Mouse (Mus musculus) erythroblast, adult 5-6 weeks (primary cell): Measurements from ENCODE around the gene Txk. TPM values are rescaled to one million over a fixed set of nuclear protein-coding genes. Genes with fewer than 3 reads are reported as not detected.

ENCODE experiments used
- ATAC-seq: replicated peaks from 2 replicates; pipeline ENCODE4 v1.8.0; 2016; ENCODE audit warnings: moderate number of reproducible peaks, mild to moderate bottlenecking, moderate TSS enrichment, inconsistent platforms; ENCODE audit not compliant: poor library complexity, low FRiP score, severe bottlenecking
- total RNA-seq, 2 experiments: library from RNA; stranded (forward) in 1 of 2; stranded (reverse) in 1 of 2; fragments of 150-400 nt in 1 of 2; fragments of 200-764, 138-1000 nt in 1 of 2; gene quantifications; 2 replicates each; pipeline versions ENCODE4 v1.2.3 to v1.2.4; 2015 to 2017; ENCODE audit warnings: low replicate concordance in 2 of 2

The Txk gene
- total RNA-seq, 2 experiments from 2014 or later = 0.68 TPM; not detected in 1

- no peak for ATAC-seq
These were observed 53.6 kb downstream of the Txk start for GRCm38 (mm10) chr5:72698818-72699499.

GRCm38 (mm10) chr5:72698343-72698742 is 54.2 kb downstream of the Txk start:
- no peak for ATAC-seq

- no peak for ATAC-seq
These were observed 56.1 kb downstream of the Txk start for GRCm38 (mm10) chr5:72696491-72696890.

- no peak for ATAC-seq
These were observed 57.9 kb downstream of the Txk start for GRCm38 (mm10) chr5:72694684-72695083.

GRCm38 (mm10) chr5:72690516-72690915 is 62.1 kb downstream of the Txk start:
- no peak for ATAC-seq

- no peak for ATAC-seq
These were observed 63.0 kb downstream of the Txk start for GRCm38 (mm10) chr5:72689556-72689955.

GRCm38 (mm10) chr5:72681451-72681850 is 71.1 kb downstream of the Txk start:
- ATAC-seq = no peak

- no peak for ATAC-seq
These were observed 77.5 kb downstream of the Txk start for GRCm38 (mm10) chr5:72674994-72675542.

GRCm38 (mm10) chr5:72671017-72671699 is 81.4 kb downstream of the Txk start:
- ATAC-seq = no peak

GRCm38 (mm10) chr5:72668351-72668750 is 84.2 kb downstream of the Txk start:
- no peak for ATAC-seq

- ATAC-seq = no peak
These were observed 86.1 kb downstream of the Txk start for GRCm38 (mm10) chr5:72666428-72666827.

GRCm38 (mm10) chr5:72665281-72665680 is 87.3 kb downstream of the Txk start:
- no peak for ATAC-seq

GRCm38 (mm10) chr5:72664854-72665253 is 87.7 kb downstream of the Txk start:
- ATAC-seq = no peak

GRCm38 (mm10) chr5:72664126-72664525 is 88.5 kb downstream of the Txk start:
- no peak for ATAC-seq

GRCm38 (mm10) chr5:72661051-72661781 is 91.4 kb downstream of the Txk start:
- ATAC-seq = no peak

- ATAC-seq = no peak
These were observed 94.2 kb downstream of the Txk start for GRCm38 (mm10) chr5:72658375-72658774.

- ATAC-seq = no peak
These were observed 96.2 kb downstream of the Txk start for GRCm38 (mm10) chr5:72656270-72656791.

GRCm38 (mm10) chr5:72653068-72653674 is 99.4 kb downstream of the Txk start:
- ATAC-seq = no peak

- ATAC-seq = no peak
These were observed 103.4 kb downstream of the Txk start for GRCm38 (mm10) chr5:72648987-72649735.
